In genomic region chr3:98223783-98224580, GRCm38 (mm10) we compare ENCODE assay signal across 8 mouse cellular contexts. TPM values are rescaled to one million over a fixed set of nuclear protein-coding genes. Genes with fewer than 3 reads are reported as not detected.
DNase-seq lines count a peak whose midpoint lies in the region; ATAC-seq and TF ChIP-seq lines count a peak whose summit lies in the region.

No protein-coding gene starts in this region.

- H3K4me1 ChIP-seq in forebrain, embryonic 12.5 days, result peaks cover 3% of the 10 kb centered on the region; the same call in 1 of the 2 replicates
- H3K4me1 ChIP-seq in heart, embryonic 15.5 days (replicated peaks), result peaks cover 7% of the 10 kb centered on the region
- H3K4me1 ChIP-seq in liver, adult 2 months (ENCODE audit: control insufficient read depth, insufficient read depth, low read length), result peaks cover 15% of the 10 kb centered on the region
- no peaks in the 10 kb centered on the region for H3K4me1 ChIP-seq in neural tube, embryonic 11.5 days (ENCODE audit: control insufficient read depth, insufficient read depth, low read length)

- no peak overlapping the region for H3K9ac ChIP-seq in forebrain, embryonic 12.5 days
- no peak overlapping the region for H3K9ac ChIP-seq in heart, embryonic 15.5 days
- no peak overlapping the region for H3K9ac ChIP-seq in liver, adult 2 months (ENCODE audit: low read depth, low read length)
- H3K9ac ChIP-seq in neural tube, embryonic 11.5 days (ENCODE audit: low read length), result no peak overlapping the region

- no peaks in the 10 kb centered on the region for H3K9me3 ChIP-seq in forebrain, embryonic 12.5 days
- no peaks in the 10 kb centered on the region for H3K9me3 ChIP-seq in heart, embryonic 15.5 days (replicated peaks)
- H3K9me3 ChIP-seq in neural tube, embryonic 11.5 days (ENCODE audit: control insufficient read depth, low read length), result no peaks in the 10 kb centered on the region

- no peak overlapping the region for H3ac ChIP-seq in C2C12 (ENCODE audit: control insufficient read depth, insufficient read length, low read depth)

- H3K27ac ChIP-seq in forebrain, embryonic 12.5 days, result no peak overlapping the region
- peak overlapping the region; percentile 67 for H3K27ac ChIP-seq in heart, embryonic 15.5 days
- H3K27ac ChIP-seq in liver, adult 2 months (replicated peaks; ENCODE audit: insufficient read depth, low read depth, low read length), result no peak overlapping the region
- no peak overlapping the region for H3K27ac ChIP-seq in neural tube, embryonic 11.5 days (ENCODE audit: low read depth, low read length)

- no peaks in the 10 kb centered on the region for H3K79me3 ChIP-seq in C2C12 (ENCODE audit: low read depth)

- no peak for TF ChIP-seq POLR2A in liver, adult 2 months (IDR thresholded peaks at IDR 0.05; ENCODE audit: extremely low read depth, insufficient read depth, low read length)

- peak; percentile 45 for TF ChIP-seq CTCF in C2C12 (IDR thresholded peaks at IDR 0.05; ENCODE audit: control insufficient read depth, insufficient read depth, insufficient read length)
- peak; percentile 85 for TF ChIP-seq CTCF in liver, adult 2 months (IDR thresholded peaks at IDR 0.05; ENCODE audit: low read depth, low read length)

- H3K4me3 ChIP-seq in C2C12 (ENCODE audit: insufficient read depth, poor library complexity, severe bottlenecking), result no peak overlapping the region
- no peak overlapping the region for H3K4me3 ChIP-seq in forebrain, embryonic 12.5 days (replicated peaks)
- H3K4me3 ChIP-seq in heart, embryonic 15.5 days, result no peak overlapping the region
- no peak overlapping the region for H3K4me3 ChIP-seq in liver, adult 2 months (ENCODE audit: insufficient read depth, low read depth, low read length)
- no peak overlapping the region for H3K4me3 ChIP-seq in neural tube, embryonic 11.5 days (ENCODE audit: low read depth, low read length)

- no peaks in the 10 kb centered on the region for H3K79me2 ChIP-seq in C2C12 (ENCODE audit: control insufficient read depth, insufficient read depth)
- no peaks in the 10 kb centered on the region for H3K79me2 ChIP-seq in liver, adult 2 months (ENCODE audit: control insufficient read depth, insufficient read depth, low read length)

- H3K36me3 ChIP-seq in C2C12 (ENCODE audit: control insufficient read depth, insufficient read depth), result no peaks in the 10 kb centered on the region
- no peaks in the 10 kb centered on the region for H3K36me3 ChIP-seq in forebrain, embryonic 12.5 days (replicated peaks)
- no peaks in the 10 kb centered on the region for H3K36me3 ChIP-seq in heart, embryonic 15.5 days
- no peaks in the 10 kb centered on the region for H3K36me3 ChIP-seq in liver, adult 2 months (ENCODE audit: control insufficient read depth, insufficient read depth, low read length)
- H3K36me3 ChIP-seq in neural tube, embryonic 11.5 days (ENCODE audit: control insufficient read depth, insufficient read depth, low read length), result no peaks in the 10 kb centered on the region

- no peaks in the 10 kb centered on the region for H3K27me3 ChIP-seq in C2C12 (ENCODE audit: control insufficient read depth, insufficient read depth, insufficient read length)
- H3K27me3 ChIP-seq in forebrain, embryonic 12.5 days, result no peaks in the 10 kb centered on the region
- H3K27me3 ChIP-seq in heart, embryonic 15.5 days, result no peaks in the 10 kb centered on the region
- H3K27me3 ChIP-seq in liver, adult 2 months (ENCODE audit: control insufficient read depth, insufficient read depth, low read length), result no peaks in the 10 kb centered on the region
- H3K27me3 ChIP-seq in neural tube, embryonic 11.5 days (ENCODE audit: control insufficient read depth, insufficient read depth, low read length), result no peaks in the 10 kb centered on the region

- peak; percentile 85; the same call in 1 of the 2 replicates for ATAC-seq in forebrain, embryonic 12.5 days (ENCODE audit: low FRiP score)
- peak; percentile 66; the same call in 1 of the 2 replicates for ATAC-seq in heart, embryonic 15.5 days (replicated peaks; ENCODE audit: insufficient number of reproducible peaks, insufficient read depth, low FRiP score, low read depth)
- peak; percentile 69; the same call in 1 of the 2 replicates for ATAC-seq in neural tube, embryonic 11.5 days (ENCODE audit: insufficient read depth, low FRiP score, low TSS enrichment)

- no peak overlapping the region for H3K4me2 ChIP-seq in forebrain, embryonic 12.5 days
- 0 out of 2 replicates have a peak overlapping the region, but pooled peaks have one; percentile 10 for H3K4me2 ChIP-seq in heart, embryonic 15.5 days
- no peak overlapping the region for H3K4me2 ChIP-seq in neural tube, embryonic 11.5 days (ENCODE audit: low read depth)

- WGBS in forebrain, embryonic 12.5 days, result 20% methylated on average over 9 of the region's 9 CpGs
- WGBS in heart, embryonic 15.5 days, result 12% methylated on average over 9 of the region's 9 CpGs
- WGBS in liver, adult 2 months, result 19% methylated on average over 9 of the region's 9 CpGs
- 20% methylated on average over 9 of the region's 9 CpGs for WGBS in neural tube, embryonic 11.5 days

- peak; percentile 87 for DNase-seq in brain, adult 2 months (ENCODE audit: low read depth, low spot score)
- peak; percentile 86 for DNase-seq in kidney, postnatal 10 days
- DNase-seq in liver, adult 2 months (ENCODE audit: extremely low read depth, low read depth, low spot score), result peak; percentile 70
- peak; percentile 63 for DNase-seq in neural tube, embryonic 11.5 days (ENCODE audit: low spot score)
- peak; percentile 20 for DNase-seq in thymus, postnatal 0 days (ENCODE audit: low spot score)

TF ChIP-seq in C2C12, 6 proteins besides CTCF, POLR2A, EP300 and RAD21:
- TF ChIP-seq MAX (IDR thresholded peaks at IDR 0.05), result no peak
- no peak for TF ChIP-seq CEBPB (IDR thresholded peaks at IDR 0.05; ENCODE audit: low read depth)
- TF ChIP-seq FOSL1 (IDR thresholded peaks at IDR 0.05; ENCODE audit: insufficient read depth, low read length, poor library complexity, severe bottlenecking), result no peak
- no peak for TF ChIP-seq USF1 (IDR thresholded peaks at IDR 0.05; ENCODE audit: low read depth)
- no peak for TF ChIP-seq MYOD1 (IDR thresholded peaks at IDR 0.05; ENCODE audit: control insufficient read depth, insufficient read length, low read depth)
- no peak for TF ChIP-seq MYOG (IDR thresholded peaks at IDR 0.05; ENCODE audit: control insufficient read depth, extremely low read depth, insufficient read length)

RNA-seq across cellular contexts. Expression of gene Reg4, which starts 2.0 kb away (rescaled TPM):
- not detected for polyA plus RNA-seq in C2C12 (2012; fragmentation: generic; extraction: Trizol)
- not detected in 2 replicates for polyA plus RNA-seq in forebrain, embryonic 12.5 days (2016; fragmentation: Nextera tagmentation; extraction: Ambion mirVana)
- not detected in 2 replicates for polyA plus RNA-seq in heart, embryonic 15.5 days (2015; fragmentation: Nextera tagmentation; extraction: Ambion mirVana)
- total RNA-seq in liver, adult 2 months (2014; rRNA removed), result 0.37 TPM in 1 of 2 replicates, not detected in the other
- polyA plus RNA-seq in liver, adult 2 months (2012; rRNA removed), result not detected in 2 replicates
- polyA plus RNA-seq in neural tube, embryonic 11.5 days (2014; fragmentation: Nextera tagmentation; extraction: Ambion mirVana), result not detected in 2 replicates
- polyA plus RNA-seq in thymus, postnatal 0 days (2015; fragmentation: Nextera tagmentation; extraction: Ambion mirVana), result 0.58 and 0.59 TPM in 2 replicates

RNA-seq across cellular contexts. Expression of gene Hmgcs2, which starts 56.3 kb away (rescaled TPM):
- 0.01 TPM for polyA plus RNA-seq in C2C12 (2012; fragmentation: generic; extraction: Trizol)
- polyA plus RNA-seq in forebrain, embryonic 12.5 days (2016; fragmentation: Nextera tagmentation; extraction: Ambion mirVana), result 0.94 and 1.3 TPM in 2 replicates
- polyA plus RNA-seq in heart, embryonic 15.5 days (2015; fragmentation: Nextera tagmentation; extraction: Ambion mirVana), result 8.7 and 12.6 TPM in 2 replicates
- total RNA-seq in liver, adult 2 months (2014; rRNA removed), result 687 and 765 TPM in 2 replicates
- polyA plus RNA-seq in liver, adult 2 months (2012; rRNA removed), result 1,077 and 1,098 TPM in 2 replicates
- 0.34 and 0.85 TPM in 2 replicates for polyA plus RNA-seq in neural tube, embryonic 11.5 days (2014; fragmentation: Nextera tagmentation; extraction: Ambion mirVana)
- 19.9 and 26.7 TPM in 2 replicates for polyA plus RNA-seq in thymus, postnatal 0 days (2015; fragmentation: Nextera tagmentation; extraction: Ambion mirVana)

Comparison
In these comparisons a context has a peak if more than half of its experiments do, and no peak if none do; other contexts are left out.
1. DNase-seq: peak in every context shown above with its lines; median percentile 87 in brain, adult 2 months; 86 in kidney, postnatal 10 days; 70 in liver, adult 2 months; 63 in neural tube, embryonic 11.5 days; 20 in thymus, postnatal 0 days.
2. RNA of gene Hmgcs2, which starts 56.3 kb away (polyA plus RNA-seq): 1,077 to 1,098 TPM in liver, adult 2 months; 19.9 to 26.7 TPM in thymus, postnatal 0 days, 8.7 to 12.6 TPM in heart, embryonic 15.5 days, 0.94 to 1.3 TPM in forebrain, embryonic 12.5 days, 0.34 to 0.85 TPM in neural tube, embryonic 11.5 days and 0.01 TPM in C2C12 (single experiment); every median in the first group is over 10 times any median in the second.
3. Peak in every context shown above with its lines, with median percentiles within 50 percentile points of each other: ATAC-seq.